Mouse (Mus musculus): ENCODE measurements around the gene Padi3. TPM values are rescaled to one million over a fixed set of nuclear protein-coding genes. Genes with fewer than 3 reads are reported as not detected.

Padi3 gene
- total and polyA plus RNA-seq, 3 experiments: 73.1 to 106 TPM; not detected in 1

- H3K9ac ChIP-seq (ENCODE audit: control insufficient read depth, low read depth, low read length, poor library complexity, severe bottlenecking): no peak overlapping the region
- DNase-seq (ENCODE audit: low read depth, low spot score): no peak
- H3K27ac ChIP-seq (ENCODE audit: control insufficient read depth, low read depth, low read length): no peak overlapping the region
- no peak overlapping the region for H3K4me3 ChIP-seq (ENCODE audit: control insufficient read depth in 1 of 2, insufficient read depth in 1 of 2, low read depth in 2 of 2, low read length in 2 of 2)
- no peak for TF ChIP-seq BHLHE40 (IDR thresholded peaks at IDR 0.05; ENCODE audit: borderline replicate concordance, low read depth, low read length)
- no peak for TF ChIP-seq MYC (IDR thresholded peaks at IDR 0.05; ENCODE audit: low read depth, low read length)
- no peak for TF ChIP-seq ZNF384 (IDR thresholded peaks at IDR 0.05; ENCODE audit: low read depth, low read length)
- TF ChIP-seq POLR2A (IDR thresholded peaks at IDR 0.05; ENCODE audit: control insufficient read depth in 1 of 2, insufficient read depth in 1 of 2, low read depth in 1 of 2, low read length in 2 of 2, poor library complexity in 1 of 2): no peak
- TF ChIP-seq MXI1 (IDR thresholded peaks at IDR 0.05; ENCODE audit: low read depth, low read length): no peak
- no peak for TF ChIP-seq NELFE (IDR thresholded peaks at IDR 0.05; ENCODE audit: low read depth, low read length)
- no peak for TF ChIP-seq USF2 (IDR thresholded peaks at IDR 0.05; ENCODE audit: borderline replicate concordance in 1 of 2, insufficient read depth in 1 of 2, low read depth in 1 of 2, low read length in 2 of 2)
- H3K79me2 ChIP-seq (ENCODE audit: control insufficient read depth, insufficient read depth, low read length, poor library complexity): no peaks in the 10 kb centered on the region
- no peaks in the 10 kb centered on the region for H3K4me1 ChIP-seq (ENCODE audit: control insufficient read depth in 1 of 2, insufficient read depth in 2 of 2, low read length in 2 of 2)
- H3K9me3 ChIP-seq (replicated peaks; ENCODE audit: insufficient read depth, low read length): no peaks in the 10 kb centered on the region
- H3K27me3 ChIP-seq (ENCODE audit: control insufficient read depth in 1 of 2, insufficient read depth in 2 of 2, low read length in 2 of 2): no peaks in the 10 kb centered on the region
- peaks cover 0 to 14% of the 10 kb centered on the region in 2 experiments; a peak in 2 of 4 replicates for H3K36me3 ChIP-seq (ENCODE audit: control insufficient read depth in 1 of 2, insufficient read depth in 2 of 2, low read length in 2 of 2)
Observed at GRCm38 (mm10) chr4:140788264-140788663, 22.2 kb downstream of the Padi3 start.

DNA sequence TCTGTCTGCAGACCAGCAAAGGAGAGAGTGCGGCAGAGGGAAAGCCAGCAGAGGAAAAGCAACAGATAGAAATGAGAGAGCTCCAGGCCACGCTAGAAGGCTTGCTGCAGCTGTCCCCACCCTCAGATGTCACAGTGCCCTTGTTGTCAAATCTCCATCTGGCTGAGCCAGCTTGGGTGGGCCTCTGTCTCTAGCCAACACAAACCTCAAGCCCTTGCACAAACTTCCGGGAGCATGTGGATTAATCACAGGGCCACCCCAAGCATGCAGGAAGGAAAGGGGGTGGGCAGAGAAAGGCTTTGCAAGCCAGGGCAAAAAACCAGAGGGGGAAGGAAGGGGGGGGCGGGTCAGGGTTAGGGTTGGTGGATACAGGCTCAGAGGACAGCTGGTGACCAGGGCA is 23.0 kb downstream of the Padi3 start:
- Histone ChIP-seq H3K9ac (ENCODE audit: control insufficient read depth, low read depth, low read length, poor library complexity, severe bottlenecking) (no peak overlapping the region), H3K4me1 (ENCODE audit: control insufficient read depth in 1 of 2, insufficient read depth in 2 of 2, low read length in 2 of 2) (no peaks in the 10 kb centered on the region), H3K79me2 (ENCODE audit: control insufficient read depth, insufficient read depth, low read length, poor library complexity) (no peaks in the 10 kb centered on the region), H3K9me3 (replicated peaks; ENCODE audit: insufficient read depth, low read length) (no peaks in the 10 kb centered on the region), H3K27me3 (ENCODE audit: control insufficient read depth in 1 of 2, insufficient read depth in 2 of 2, low read length in 2 of 2) (no peaks in the 10 kb centered on the region), H3K36me3 (ENCODE audit: control insufficient read depth in 1 of 2, insufficient read depth in 2 of 2, low read length in 2 of 2) (peaks cover 0 to 11% of the 10 kb centered on the region in 2 experiments; a peak in 2 of 4 replicates), H3K27ac (ENCODE audit: control insufficient read depth, low read depth, low read length) (no peak overlapping the region), H3K4me3 (ENCODE audit: control insufficient read depth in 1 of 2, insufficient read depth in 1 of 2, low read depth in 2 of 2, low read length in 2 of 2) (no peak overlapping the region)
- no peak for TF ChIP-seq MYC (IDR thresholded peaks at IDR 0.05; ENCODE audit: low read depth, low read length)
- TF ChIP-seq BHLHE40 (IDR thresholded peaks at IDR 0.05; ENCODE audit: borderline replicate concordance, low read depth, low read length): no peak
- TF ChIP-seq SIN3A (IDR thresholded peaks at IDR 0.05; ENCODE audit: low read length): no peak
- no peak for TF ChIP-seq CHD2 (IDR thresholded peaks at IDR 0.05; ENCODE audit: low read length)
- no peak for TF ChIP-seq ZMIZ1 (IDR thresholded peaks at IDR 0.05; ENCODE audit: low read depth, low read length)
- TF ChIP-seq E2F4 (IDR thresholded peaks at IDR 0.05; ENCODE audit: borderline replicate concordance, low read depth, low read length): no peak
- TF ChIP-seq KAT2A (conservative IDR thresholded peaks at IDR 0.05; ENCODE audit: low read depth, low read length): no peak
- no peak for TF ChIP-seq ELF1 (IDR thresholded peaks at IDR 0.05; ENCODE audit: low read depth, low read length)
- TF ChIP-seq EP300 (IDR thresholded peaks at IDR 0.05; ENCODE audit: low read depth in 1 of 2, low read length in 2 of 2): no peak
- TF ChIP-seq MAX (IDR thresholded peaks at IDR 0.05; ENCODE audit: low read length): no peak
- no peak for DNase-seq (ENCODE audit: low read depth, low spot score)

- H3K27ac ChIP-seq (ENCODE audit: control insufficient read depth, low read depth, low read length): no peak overlapping the region
- no peaks in the 10 kb centered on the region for H3K79me2 ChIP-seq (ENCODE audit: control insufficient read depth, insufficient read depth, low read length, poor library complexity)
- no peak for DNase-seq (ENCODE audit: low read depth, low spot score)
- no peak overlapping the region for H3K4me3 ChIP-seq (ENCODE audit: control insufficient read depth in 1 of 2, insufficient read depth in 1 of 2, low read depth in 2 of 2, low read length in 2 of 2)
- TF ChIP-seq E2F4 (IDR thresholded peaks at IDR 0.05; ENCODE audit: borderline replicate concordance, low read depth, low read length) (no peak), POLR2A (IDR thresholded peaks at IDR 0.05; ENCODE audit: control insufficient read depth in 1 of 2, insufficient read depth in 1 of 2, low read depth in 1 of 2, low read length in 2 of 2, poor library complexity in 1 of 2) (no peak), MYB (IDR thresholded peaks at IDR 0.05; ENCODE audit: low read depth, low read length) (no peak), GABPA (IDR thresholded peaks at IDR 0.05; ENCODE audit: low read depth, low read length) (no peak), KAT2A (conservative IDR thresholded peaks at IDR 0.05; ENCODE audit: low read depth, low read length) (no peak), CTCF (IDR thresholded peaks at IDR 0.05 in 2 of 3, conservative IDR thresholded peaks at IDR 0.05 in 1 of 3; ENCODE audit: control insufficient read depth in 1 of 3, insufficient read depth in 1 of 3, low read depth in 2 of 3, low read length in 3 of 3, poor library complexity in 1 of 3, severe bottlenecking in 1 of 3) (no peak), POLR2AphosphoS2 (IDR thresholded peaks at IDR 0.05; ENCODE audit: low read length) (peak; percentile 59), ZNF384 (IDR thresholded peaks at IDR 0.05; ENCODE audit: low read depth, low read length) (no peak)
- H3K9me3 ChIP-seq (replicated peaks; ENCODE audit: insufficient read depth, low read length): no peaks in the 10 kb centered on the region
- H3K36me3 ChIP-seq (ENCODE audit: control insufficient read depth in 1 of 2, insufficient read depth in 2 of 2, low read length in 2 of 2): peaks cover 0 to 8% of the 10 kb centered on the region in 2 experiments; a peak in 2 of 4 replicates
- H3K27me3 ChIP-seq (ENCODE audit: control insufficient read depth in 1 of 2, insufficient read depth in 2 of 2, low read length in 2 of 2): no peaks in the 10 kb centered on the region
- no peak overlapping the region for H3K9ac ChIP-seq (ENCODE audit: control insufficient read depth, low read depth, low read length, poor library complexity, severe bottlenecking)
- no peaks in the 10 kb centered on the region for H3K4me1 ChIP-seq (ENCODE audit: control insufficient read depth in 1 of 2, insufficient read depth in 2 of 2, low read length in 2 of 2)
Observed at GRCm38 (mm10) chr4:140785217-140785616, 25.2 kb downstream of the Padi3 start.

Measured in MEL (cell line).